Mouse (Mus musculus): Measurements from ENCODE around the gene Rad54l.

The Rad54l gene

DNA sequence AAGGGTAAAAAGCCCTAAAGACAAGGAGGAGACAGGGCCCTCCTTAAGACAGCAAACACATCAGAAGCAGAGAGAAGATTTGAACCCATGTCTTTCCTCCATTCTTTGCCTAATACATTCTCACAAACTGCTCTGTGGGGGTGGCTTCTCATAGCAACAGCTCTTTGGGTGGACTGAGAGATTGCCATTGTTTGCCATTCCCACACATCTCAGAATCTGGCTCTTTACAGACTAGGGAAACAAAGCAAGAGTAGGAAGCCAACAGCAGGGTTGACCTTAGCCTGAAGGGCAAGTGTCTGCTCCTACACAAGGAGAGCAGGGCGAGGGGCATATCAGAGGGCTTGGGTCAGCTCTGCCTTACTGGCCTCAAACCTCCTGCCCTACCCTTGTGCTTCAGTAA lies 18.2 kb upstream of the Rad54l start:
- peak; percentile 82 for DNase-seq (ENCODE audit: low read depth, low spot score)

DNA sequence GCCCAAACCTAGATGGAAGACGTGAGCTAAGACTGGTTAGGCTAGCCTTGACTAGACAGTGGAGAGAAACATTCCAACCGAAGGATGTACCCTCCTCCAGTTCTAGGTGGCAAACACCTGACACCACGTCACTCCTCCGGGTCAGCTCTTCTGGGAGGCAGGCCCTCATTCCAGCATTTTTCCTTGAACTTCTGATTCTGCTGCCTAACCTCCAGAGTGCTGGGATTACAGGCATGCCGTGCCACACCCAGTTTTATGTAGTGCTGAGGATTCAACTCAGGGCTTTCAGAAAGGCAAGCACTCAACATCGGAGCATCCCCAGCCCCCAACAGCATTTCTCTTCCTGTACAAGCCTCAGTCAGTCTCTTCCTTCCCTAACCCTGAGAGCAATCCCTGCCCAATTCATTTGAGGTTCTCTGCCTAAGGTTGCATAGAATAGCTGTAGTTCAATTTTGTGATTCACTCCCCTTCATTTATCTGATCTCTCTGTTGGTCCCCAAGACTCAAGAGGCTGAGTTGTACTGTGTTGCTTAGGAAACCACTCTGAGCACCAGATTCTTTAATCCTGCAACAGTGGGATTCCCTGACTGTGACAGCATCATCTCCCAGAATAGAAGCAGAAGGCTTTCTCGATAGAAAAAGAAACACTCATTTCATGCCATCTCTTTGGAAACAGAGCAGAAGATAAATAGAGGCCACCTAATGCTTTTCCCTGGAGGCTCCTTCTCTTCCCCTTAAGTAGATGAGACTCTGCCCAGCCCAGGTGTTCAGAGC lies 17.5 kb upstream of the Rad54l start:
- peak; percentile 80 for DNase-seq (ENCODE audit: low read depth, low spot score)

DNA sequence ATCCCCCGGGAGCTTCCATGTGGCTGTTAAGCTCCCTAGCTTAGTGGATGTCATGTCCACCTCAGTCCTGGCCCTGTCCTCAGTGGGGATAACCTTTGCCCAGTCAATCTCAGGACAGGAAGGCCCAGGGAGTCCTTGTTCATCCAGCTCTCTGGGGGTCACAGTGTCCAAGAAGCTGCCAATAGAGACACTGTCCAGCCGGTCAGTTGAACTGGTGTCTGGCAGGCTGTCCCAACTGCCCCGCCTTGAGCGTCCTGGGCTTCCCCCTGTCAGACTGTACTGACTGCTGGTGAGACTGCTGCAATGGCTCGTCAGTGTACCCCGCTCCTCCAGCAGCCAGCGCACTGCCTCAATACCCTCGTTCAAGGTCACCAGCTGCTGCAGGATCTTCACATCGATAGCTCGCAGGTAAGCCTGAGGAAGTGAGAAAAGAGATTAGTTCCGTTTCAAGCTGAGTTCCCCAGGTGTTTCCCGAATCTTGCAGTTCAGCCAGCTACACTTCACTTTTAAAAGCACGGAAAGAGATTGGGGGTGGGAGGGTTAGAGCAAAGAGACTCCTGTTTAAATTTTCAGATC lies 14.0 kb upstream of the Rad54l start:
- DNase-seq (ENCODE audit: low read depth, low spot score) = peak; percentile 72

DNA sequence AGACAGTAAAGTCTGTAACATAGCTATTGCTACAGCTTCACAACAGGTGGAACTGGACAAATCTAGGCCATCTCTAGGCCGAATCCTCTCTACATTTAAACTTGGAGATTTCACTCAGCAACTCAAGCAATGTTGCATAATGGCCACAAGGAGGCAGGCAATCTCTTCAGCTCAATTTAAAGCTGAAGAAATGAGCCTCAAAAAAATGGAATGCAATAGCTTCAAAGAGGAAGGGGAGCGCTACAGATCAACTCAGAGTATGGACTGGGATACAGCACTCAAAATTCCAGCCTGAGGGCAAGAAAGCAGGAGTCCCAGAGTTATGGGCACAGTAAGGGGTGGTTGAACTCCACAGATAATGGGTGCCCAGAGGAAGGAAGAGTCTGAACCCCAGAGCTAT lies 11.5 kb upstream of the Rad54l start:
- peak; percentile 57 for DNase-seq (ENCODE audit: low read depth, low spot score)

DNA sequence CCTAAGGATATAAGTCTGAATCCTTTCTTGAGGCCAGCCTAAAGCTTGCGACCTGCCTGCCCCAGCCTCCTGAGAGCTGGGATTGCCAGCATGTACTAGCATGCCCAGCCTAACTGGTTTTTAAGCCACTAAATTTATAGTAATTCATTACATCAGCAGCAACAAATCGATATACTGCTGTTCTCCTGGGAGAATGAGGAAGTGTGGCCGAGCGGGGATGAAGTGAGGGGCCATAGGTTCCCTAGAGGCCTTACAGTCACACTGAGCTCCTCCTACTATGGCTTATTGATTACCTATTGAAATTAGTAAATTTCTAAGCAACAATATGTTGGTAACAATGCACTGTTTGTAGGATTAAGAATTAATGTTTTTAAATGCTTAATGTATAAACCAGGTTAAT lies 9.6 kb upstream of the Rad54l start:
- no peak for DNase-seq (ENCODE audit: low read depth, low spot score)

DNA sequence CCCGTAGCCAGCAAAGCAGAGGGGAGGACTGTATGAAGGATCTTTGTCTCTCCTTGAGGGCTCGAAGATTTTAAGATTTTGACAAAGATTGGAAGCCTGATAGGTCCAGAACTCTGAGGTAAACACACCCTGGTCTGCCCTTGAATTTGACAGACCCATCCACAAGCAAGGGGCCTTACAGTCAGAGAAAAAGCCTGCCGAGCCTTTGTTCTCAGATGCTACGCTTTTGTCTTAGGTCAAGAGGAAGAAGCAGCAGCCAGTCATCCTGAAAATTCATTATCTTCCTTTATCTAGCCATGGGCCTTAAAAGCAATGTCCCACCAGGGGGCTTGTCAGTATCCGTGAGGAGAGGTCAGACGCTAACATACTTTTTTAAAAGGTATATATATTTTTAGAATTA lies 4.5 kb upstream of the Rad54l start:
- peak; percentile 78 for DNase-seq (ENCODE audit: low read depth, low spot score)

DNA sequence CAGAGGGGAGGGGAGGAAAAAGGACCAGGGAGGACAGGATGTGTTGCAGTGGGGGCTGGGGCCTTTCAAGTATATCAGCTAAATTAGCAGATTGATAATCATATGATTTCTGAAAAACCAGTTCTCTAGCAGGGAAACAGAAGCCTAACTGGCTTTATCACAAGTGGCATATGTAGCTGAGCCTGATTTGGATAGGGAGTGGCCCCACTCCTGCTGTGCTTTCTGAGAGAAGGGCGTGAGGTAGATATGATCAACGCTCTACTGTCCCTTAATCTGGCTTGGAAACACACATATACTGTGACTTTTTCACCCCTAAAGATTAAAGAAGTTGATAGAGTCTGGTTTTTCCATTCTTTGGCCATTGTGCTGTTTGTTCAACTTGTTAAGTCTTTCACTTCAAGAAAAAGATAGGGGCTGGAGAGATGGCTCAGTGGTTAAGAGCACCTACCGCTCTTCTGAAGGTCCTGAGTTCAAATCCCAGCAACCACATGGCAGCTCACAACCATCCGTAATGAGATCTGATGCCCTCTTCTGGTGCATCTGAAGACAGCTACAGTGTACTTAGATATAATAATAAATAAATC lies 2.4 kb upstream of the Rad54l start:
- no peak for DNase-seq (ENCODE audit: low read depth, low spot score)

DNA sequence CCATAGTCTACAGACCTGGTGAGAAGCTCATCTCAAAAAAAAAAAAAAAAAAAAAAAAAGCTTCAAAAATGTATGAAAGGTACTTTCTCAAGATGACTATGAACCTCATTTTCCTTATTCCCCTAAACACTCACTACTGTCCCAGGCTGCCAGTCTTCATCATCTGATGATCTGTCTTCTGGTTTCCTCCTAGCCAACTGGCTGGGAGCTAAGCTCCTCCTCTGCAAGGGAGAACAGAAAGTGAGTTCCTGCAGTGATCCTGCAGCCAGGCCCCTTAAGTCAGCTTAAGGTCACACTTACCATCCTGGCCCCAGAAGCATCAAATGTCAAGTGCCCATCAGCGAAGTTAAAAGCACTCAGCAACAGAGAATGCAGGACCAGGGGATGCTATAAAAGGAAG lies 728 bp downstream of the Rad54l start:
- peak; percentile 61 for DNase-seq (ENCODE audit: low read depth, low spot score)

DNA sequence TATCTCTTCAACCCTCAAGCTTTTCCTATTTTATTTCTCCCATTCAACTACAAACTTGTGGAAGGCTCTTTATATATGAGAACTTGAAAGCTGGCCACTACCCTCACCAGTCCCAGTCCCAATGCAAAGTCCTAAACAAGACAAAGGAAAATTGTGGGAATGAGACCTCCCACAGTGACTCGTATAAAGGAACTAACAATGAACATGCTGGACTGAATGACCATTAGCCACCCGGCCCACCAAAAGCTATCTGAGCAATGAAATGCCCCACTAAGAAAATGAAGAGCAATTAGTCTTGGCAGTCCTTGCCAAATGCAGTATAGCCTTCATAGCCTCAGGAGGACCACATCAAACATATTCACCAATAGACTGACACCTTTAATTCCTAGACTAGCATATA lies 12.0 kb downstream of the Rad54l start:
- DNase-seq (ENCODE audit: low read depth, low spot score) = no peak

DNA sequence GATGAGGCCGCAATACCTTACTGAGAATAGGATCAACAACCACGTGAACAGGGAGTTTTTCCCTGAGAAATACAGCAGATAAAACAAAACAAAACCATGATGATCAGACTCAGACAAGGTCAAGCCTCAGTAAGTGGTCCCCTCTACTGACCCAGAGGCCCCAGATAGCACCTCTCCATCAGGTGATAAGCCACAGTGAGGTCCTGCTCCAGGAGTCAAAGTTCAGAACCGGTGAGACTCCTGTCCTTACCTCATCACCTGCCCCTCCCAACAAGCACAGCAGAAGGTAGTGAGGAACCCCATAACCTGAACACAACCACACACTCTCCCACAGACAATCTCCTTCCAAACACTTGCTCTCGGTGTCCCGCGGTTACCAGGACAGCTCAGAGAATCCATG lies 12.8 kb downstream of the Rad54l start:
- DNase-seq (ENCODE audit: low read depth, low spot score) = no peak

DNA sequence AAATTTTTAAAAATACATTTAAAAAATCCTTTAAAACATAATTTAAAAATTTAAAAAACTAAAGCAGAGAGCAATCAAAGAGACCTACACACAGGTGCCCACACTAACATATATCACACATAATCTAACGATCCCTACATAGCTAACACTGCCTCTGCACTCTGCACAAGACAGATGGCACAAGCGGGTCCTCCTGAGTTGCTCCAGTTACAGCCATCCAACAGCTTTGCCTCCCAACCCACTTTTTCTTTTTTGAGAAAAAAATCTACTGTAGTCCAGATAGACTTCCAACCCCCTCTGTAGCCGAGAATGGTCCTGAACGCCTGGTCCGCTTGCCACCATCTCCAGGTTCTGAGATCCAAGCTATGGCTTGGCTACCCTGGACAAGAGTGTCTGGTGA lies 18.2 kb downstream of the Rad54l start:
- no peak for DNase-seq (ENCODE audit: low read depth, low spot score)

DNA sequence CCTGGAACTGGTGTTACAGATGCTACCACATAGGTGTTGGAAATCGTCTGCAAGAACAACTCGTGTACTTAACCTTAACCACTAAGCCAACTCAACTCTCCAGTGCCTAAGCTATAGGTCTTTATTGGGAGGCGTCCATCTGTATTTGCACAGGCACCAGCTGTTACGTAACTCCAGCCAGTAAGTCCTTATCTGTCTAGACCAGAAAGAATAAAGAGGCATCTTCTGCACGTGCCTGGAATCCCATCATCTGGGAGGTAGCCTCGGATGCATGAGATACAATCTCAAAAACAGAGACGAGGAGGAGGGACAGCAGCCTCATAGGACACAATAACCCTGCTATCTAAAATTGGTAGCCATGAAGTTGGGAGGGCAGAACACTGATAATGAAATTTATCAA lies 22.5 kb downstream of the Rad54l start:
- no peak for DNase-seq (ENCODE audit: low read depth, low spot score)

DNA sequence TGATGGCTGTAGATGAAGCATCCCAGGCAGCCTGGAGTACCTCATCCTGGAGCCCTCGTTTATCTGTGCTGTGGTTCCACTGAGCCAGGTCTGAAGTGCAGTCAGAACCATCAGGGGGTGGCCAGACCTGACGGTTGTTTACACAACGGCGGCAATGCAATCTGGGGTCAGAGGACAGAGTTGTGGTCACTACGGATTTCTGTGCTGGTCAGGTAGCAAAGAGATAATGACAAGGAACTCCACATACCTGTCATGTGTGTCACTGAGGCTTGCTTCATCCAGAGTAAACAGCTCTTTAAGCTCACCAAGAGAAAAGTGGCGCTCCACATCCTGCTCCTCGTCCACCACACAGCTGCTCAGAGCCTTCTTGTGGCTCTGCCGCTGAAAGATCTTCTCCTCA lies 26.3 kb downstream of the Rad54l start:
- no peak for DNase-seq (ENCODE audit: low read depth, low spot score)

DNA sequence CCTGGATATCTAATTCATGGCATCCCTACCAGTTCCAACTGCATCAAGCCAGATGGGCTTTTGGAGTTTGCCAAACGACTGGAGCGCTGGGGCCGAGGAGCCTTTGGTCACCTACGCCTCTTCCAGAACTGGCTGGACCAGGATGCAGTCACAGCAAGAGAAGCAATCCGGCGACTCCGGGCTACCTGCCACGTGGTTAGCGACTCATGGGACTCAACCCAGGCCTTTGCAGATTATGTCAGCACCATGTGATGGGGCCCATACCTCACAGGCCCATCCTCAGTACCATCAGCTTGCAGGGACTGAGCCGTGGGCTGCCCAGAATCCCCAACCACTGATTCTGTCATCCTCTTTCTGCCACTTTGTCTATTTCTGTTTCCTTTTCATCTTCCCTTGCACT lies 27.2 kb downstream of the Rad54l start:
- no peak for DNase-seq (ENCODE audit: low read depth, low spot score)

DNA sequence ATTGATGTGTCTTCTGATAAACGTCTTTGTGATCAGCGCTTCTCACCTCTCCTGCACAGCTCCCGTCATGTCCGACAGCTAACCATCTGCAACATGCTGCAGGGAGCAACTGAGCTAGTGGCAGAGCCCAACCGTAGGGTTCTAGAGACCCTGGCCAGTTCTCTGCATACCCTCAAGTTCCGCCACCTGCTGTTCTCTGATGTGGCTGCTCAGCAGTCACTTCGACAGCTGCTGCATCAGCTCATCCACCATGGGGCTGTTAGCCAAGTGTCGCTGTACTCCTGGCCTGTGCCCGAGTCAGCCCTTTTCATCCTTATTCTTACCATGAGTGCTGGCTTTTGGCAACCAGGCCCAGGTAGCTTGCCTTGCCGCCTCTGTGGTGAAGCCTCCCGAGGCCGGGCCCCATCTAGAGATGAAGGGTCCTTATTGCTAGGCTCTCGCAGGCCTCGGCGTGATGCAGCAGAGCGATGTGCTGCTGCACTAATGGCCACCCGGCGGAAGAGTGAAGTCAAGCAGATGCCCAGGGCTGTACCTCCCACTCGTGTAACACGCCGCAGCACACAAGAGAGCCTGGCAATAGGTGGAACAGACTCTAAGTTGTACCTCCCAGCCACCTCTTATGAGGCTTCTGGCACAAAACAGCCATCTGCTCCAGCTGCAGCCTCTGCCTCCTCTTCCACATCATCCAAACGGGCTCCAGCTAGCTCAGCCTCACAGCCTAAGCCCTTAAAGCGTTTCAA lies 34.8 kb downstream of the Rad54l start:
- peak; percentile 57 for DNase-seq (ENCODE audit: low read depth, low spot score)

DNA sequence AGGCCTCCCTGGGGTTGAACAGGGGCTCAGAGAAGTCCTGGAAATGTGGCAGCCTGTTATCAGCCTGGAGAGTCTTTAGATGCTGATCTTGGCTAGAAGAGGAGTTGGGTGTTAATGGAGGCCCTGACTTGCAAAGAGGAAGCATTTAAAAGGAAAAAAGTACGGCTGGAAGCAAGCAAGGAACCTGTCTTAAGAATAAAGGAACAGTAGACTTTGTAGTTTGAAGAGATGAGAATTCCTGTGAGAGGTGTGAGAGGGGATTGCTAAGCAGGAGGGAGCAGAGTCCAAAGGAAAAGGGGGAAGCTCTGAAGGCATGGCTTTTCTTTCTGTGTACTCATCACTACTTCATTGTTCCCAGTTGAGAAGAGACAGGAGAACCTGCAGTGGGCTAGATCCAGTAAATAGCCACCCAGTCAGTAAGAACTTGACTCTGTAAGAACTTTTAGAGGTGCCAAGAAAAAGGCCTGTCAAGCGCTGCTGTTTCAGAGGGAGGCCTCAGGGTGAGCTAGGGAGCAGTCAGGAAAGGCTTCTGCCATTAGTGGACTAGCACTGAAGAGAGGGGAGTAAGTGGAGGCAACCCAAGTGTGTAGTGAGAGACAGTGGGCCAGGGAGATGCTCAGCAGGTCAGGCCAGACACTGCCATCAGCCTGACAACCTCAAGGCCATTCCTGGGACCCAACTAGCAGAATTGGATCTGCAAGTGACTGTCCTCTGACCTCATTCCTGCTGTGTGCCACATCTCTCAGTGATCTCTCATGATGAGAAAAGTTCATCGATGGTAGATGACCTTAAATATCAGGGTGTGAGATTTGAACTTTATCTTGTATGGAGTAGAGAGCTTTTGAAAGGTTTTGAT lies 46.0 kb downstream of the Rad54l start:
- no peak for DNase-seq (ENCODE audit: low read depth, low spot score)

DNA sequence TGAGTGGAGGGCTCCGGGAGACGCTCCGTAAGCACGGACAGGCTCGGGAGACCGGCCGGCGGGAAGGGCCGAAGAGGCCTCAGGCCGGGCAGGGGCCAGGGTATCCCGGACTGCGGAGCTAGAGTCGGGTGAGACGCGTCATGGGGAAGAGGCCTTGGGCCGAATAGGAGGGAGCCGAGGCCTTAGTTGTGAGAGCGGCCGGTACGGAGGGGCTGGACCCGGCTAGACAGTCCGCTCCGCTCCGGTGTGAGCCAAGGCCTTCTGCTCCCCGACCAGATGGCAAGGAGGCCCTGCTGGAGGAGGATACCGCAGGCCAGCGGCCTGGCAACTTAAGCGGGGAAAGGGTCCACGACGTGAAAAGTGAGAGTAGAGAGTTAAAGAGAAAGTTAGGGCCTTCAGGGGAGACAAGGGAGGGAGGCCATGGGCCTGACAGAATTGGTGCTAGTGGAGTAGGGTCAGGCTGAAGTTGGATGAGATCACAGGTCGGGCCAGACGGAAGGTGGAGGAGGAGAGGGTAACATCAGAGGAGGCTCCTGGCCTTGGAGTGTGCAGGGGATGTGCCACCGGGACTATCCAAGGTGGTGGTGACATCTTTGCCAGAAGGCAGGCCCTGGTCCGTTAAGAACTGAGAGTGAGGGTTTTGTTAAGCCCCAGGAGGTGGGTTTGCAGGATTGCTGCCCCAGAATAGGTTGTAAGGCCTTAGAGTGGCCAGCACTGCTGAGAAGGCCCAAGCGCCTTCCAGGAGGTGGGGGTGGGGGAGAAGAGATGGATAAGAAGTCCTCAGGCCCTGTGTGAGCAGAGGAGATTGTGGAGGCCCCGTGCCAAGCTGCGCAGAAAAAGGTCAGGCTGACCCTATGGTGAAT lies 46.9 kb downstream of the Rad54l start:
- peak; percentile 27 for DNase-seq (ENCODE audit: low read depth, low spot score)

DNA sequence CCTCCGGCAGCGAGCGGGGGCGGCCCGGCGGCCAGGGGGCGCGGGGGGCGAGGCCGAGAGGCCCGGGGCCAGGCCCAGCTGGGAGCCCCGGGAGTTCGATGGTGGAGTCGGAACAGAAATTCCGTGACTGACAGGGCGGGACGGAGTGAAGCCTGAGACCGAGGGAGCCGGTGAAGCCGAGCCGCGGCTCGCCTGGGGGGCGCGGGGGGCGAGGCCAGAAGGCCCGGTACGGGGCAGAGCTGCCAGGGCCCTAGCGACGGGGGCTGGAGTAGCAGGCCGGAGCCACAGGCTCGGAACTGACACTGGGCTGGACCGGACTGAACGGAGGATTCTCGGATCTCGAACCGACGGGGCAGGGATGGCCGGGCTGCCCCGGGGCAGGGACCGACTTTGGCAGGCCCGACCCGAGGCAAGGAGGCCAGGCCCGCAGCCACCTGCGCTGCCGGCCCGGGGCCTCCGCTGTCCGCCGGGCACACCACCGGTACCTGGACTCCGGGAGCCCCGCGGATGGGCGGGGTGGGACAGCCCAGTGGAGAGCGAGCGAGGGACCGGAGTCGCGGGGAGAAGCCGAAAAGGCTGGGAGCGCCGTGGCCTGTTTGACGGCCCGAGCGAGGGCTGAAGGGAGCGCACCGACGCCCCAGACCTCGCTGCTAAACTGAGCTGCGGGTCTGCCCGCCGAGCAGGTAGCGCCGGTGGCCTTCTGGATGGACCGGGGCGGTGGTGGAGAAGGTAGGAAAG lies 47.7 kb downstream of the Rad54l start:
- peak; percentile 77 for DNase-seq (ENCODE audit: low read depth, low spot score)

DNA sequence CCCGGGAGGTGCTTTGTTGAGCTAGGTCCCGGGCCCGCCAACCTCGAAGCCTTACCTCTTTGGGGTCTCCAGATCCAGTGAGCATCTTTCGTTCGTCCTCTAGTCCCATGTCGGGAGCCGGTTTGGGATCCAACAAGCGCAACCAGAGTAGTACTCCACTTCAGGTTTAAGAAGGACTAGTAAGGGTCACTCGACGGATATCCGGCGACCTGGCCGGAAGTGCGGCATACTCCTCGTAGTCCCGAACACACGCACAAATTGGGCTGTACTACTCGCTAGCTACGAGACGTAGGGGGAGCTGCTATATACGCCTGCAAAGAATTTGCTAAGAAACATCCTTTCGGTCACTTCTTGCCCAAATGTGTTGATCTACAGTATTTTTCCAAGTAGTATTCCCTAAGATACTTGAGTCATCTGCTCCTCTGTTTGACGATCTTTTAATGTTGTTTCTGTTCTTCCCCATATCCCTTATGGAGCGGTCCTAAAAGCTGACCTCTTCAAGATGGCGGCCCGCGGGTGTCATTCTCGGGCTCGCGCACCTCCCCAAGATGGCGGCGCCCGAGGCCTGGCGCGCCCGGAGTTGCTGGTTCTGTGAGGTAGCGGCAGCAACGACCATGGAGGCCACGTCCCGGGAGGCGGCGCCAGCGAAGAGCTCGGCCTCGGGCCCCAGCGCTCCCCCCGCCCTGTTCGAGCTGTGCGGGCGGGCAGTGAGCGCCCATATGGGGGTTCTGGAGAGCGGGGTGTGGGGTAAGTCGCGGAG lies 48.4 kb downstream of the Rad54l start, which contains the start of the genes Uqcrh and Lrrc41:
Uqcrh (minus strand) TSS at position 211 of the 760 bp plus-strand sequence.
Lrrc41 (plus strand) TSS at position 409 of the 760 bp plus-strand sequence.
- peak; percentile 97 for DNase-seq (ENCODE audit: low read depth, low spot score)
